Mouse (Mus musculus) hindbrain, embryonic 10.5 days (tissue): ENCODE measurements around the gene Aire. TPM values are rescaled to one million over a fixed set of nuclear protein-coding genes. Genes with fewer than 3 reads are reported as not detected.

Source experiments
- DNase-seq: peaks from one replicate; pipeline ENCODE4 v3.0.0-alpha.2; 2017; ENCODE audit warnings: low spot score
- H3K27ac ChIP-seq: fragments of 300-500 bp; sonication (generic); 2 replicates; pipeline ENCODE4 v1.5.1; 2016; ENCODE audit warnings: mild to moderate bottlenecking, moderate library complexity
- H3K27me3 ChIP-seq: fragments of 300-500 bp; sonication (generic); 2 replicates; pipeline ENCODE4 v1.6.1; 2016; ENCODE audit warnings: mild to moderate bottlenecking; ENCODE audit not compliant: poor library complexity, insufficient read depth, severe bottlenecking
- H3K36me3 ChIP-seq: fragments of 300-500 bp; sonication (generic); 2 replicates; pipeline ENCODE4 v1.6.1; 2016; ENCODE audit warnings: mild to moderate bottlenecking, moderate library complexity
- H3K4me1 ChIP-seq: fragments of 300-500 bp; sonication (generic); replicated peaks from 2 replicates; pipeline ENCODE4 v1.6.1; 2016; ENCODE audit warnings: mild to moderate bottlenecking
- H3K4me3 ChIP-seq: fragments of 300-500 bp; sonication (generic); 2 replicates; pipeline ENCODE4 v1.5.1; 2016; ENCODE audit warnings: mild to moderate bottlenecking, moderate library complexity
- H3K9me3 ChIP-seq: fragments of 300-500 bp; sonication (generic); 2 replicates; pipeline ENCODE4 v1.6.1; 2016; ENCODE audit warnings: mild to moderate bottlenecking, moderate library complexity
- WGBS: fragments of 180-500 bp; shearing (Covaris S2); methylation state at CpG from one replicate; pipeline ENCODE4 v1.1.7; 2016; 5-methylcytosine and 5-hydroxymethylcytosine counted together
- polyA plus RNA-seq: library from polyadenylated mRNA; unstranded; fragments of >200 nt; fragmentation: Nextera tagmentation; extraction: Ambion mirVana; gene quantifications from 2 replicates; pipeline ENCODE4 v1.2.1, GENCODE M21; 2016

Gene Aire
- polyA plus RNA-seq, 1 experiment from 2014 or later: not detected

DNA sequence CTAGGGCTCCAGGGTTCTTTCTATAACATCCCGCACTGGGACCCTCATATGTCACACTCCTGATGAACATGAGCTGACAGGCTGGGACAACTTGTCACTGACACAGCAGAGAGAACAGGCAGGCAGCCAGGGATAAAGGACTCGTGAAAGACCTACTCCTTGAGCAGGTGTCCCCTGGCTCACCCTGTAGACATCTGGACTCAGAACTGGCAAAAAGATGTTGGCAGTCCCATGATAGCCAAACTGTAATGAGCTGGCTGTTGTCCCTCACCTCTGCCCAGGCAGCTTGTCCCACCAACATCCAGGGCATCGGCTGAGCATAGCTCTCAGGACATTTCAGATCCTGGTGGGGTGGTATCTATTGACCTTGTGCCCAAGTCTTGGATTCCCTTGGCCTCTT, 47.8 kb downstream of the Aire start:
- no peak for DNase-seq
- H3K9me3 ChIP-seq: no peaks in the 10 kb centered on the region
- no peak overlapping the region for H3K27ac ChIP-seq
- H3K36me3 ChIP-seq: peaks cover 99% of the 10 kb centered on the region
- 91% methylated on average over 3 of the region's 3 CpGs for WGBS
- no peaks in the 10 kb centered on the region for H3K27me3 ChIP-seq
- no peak overlapping the region for H3K4me3 ChIP-seq
- H3K4me1 ChIP-seq: no peaks in the 10 kb centered on the region

GRCm38 (mm10) chr10:77985775-77986174, 57.6 kb downstream of the Aire start:
- WGBS: 78% methylated on average over 5 of the region's 5 CpGs
- peaks cover 80% of the 10 kb centered on the region for H3K36me3 ChIP-seq
- no peaks in the 10 kb centered on the region for H3K9me3 ChIP-seq
- H3K4me3 ChIP-seq: no peak overlapping the region
- H3K27me3 ChIP-seq: no peaks in the 10 kb centered on the region
- H3K4me1 ChIP-seq: 0 out of 2 replicates have a peak, but pooled peaks cover 3% of the 10 kb centered on the region
- no peak for DNase-seq
- H3K27ac ChIP-seq: no peak overlapping the region

DNA sequence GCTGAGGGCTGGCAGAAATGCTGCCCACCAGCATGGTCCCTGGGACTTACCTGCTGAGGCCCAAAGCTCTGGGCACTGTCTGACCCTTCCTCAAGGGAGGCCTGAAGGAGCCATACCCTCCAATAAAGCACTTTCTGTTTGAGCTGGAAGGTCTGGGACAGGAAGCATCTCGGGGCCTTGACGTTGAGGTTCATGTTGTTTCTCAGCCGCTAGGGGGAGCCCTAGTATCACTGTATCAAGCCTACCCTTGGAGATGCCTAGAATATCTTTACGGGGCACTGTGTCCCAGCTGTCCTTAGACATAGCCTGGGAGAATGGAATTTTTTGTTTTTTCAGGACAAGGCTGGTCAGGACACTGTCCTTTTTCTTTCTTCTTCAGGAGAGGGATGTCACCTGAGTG, 58.8 kb downstream of the Aire start:
- Histone ChIP-seq H3K27ac (no peak overlapping the region), H3K36me3 (peaks cover 80% of the 10 kb centered on the region), H3K9me3 (no peaks in the 10 kb centered on the region), H3K4me1 (peaks cover 6% of the 10 kb centered on the region), H3K4me3 (no peak overlapping the region), H3K27me3 (no peaks in the 10 kb centered on the region)
- WGBS: 4% methylated on average over 4 of the region's 4 CpGs
- DNase-seq: peak; percentile 74

Other genes with a start within 250 kb of the Aire start
- gene Gm9639, start 248.5 kb downstream of the Aire start, polyA plus RNA-seq: not detected in 2 replicates
- gene Gm19668, start 244.5 kb downstream of the Aire start, polyA plus RNA-seq: not detected in 2 replicates
- not detected in 2 replicates for gene Gm9507, start 231.8 kb downstream of the Aire start, polyA plus RNA-seq
- not detected in 2 replicates for gene Gm2696, start 228.9 kb downstream of the Aire start, polyA plus RNA-seq
- not detected in 2 replicates for gene Krtap10-4, start 216.5 kb downstream of the Aire start, polyA plus RNA-seq
- gene Krtap10-10, start 207.7 kb downstream of the Aire start, polyA plus RNA-seq: not detected in 2 replicates
- gene Gm36176, start 196.8 kb downstream of the Aire start, polyA plus RNA-seq: not detected in 2 replicates
- not detected in 2 replicates for gene Gm10318, start 190.8 kb downstream of the Aire start, polyA plus RNA-seq
- not detected in 2 replicates for gene Gm3285, start 181.6 kb downstream of the Aire start, polyA plus RNA-seq
- 2.6 and 4.1 TPM in 2 replicates for gene Lrrc3, start 141.1 kb downstream of the Aire start, polyA plus RNA-seq
- gene Trpm2, start 73.0 kb downstream of the Aire start, polyA plus RNA-seq: 0.88 and 1.2 TPM in 2 replicates
- 40.7 and 42.9 TPM in 2 replicates for gene 1810043G02Rik, start 65.1 kb downstream of the Aire start, polyA plus RNA-seq
- gene Pfkl, start 33.5 kb downstream of the Aire start, polyA plus RNA-seq: 187 and 243 TPM in 2 replicates
- gene Dnmt3l, start 1.7 kb downstream of the Aire start, polyA plus RNA-seq: not detected in 2 replicates
- 2.2 and 2.9 TPM in 2 replicates for gene Icosl, start 25.7 kb upstream of the Aire start, polyA plus RNA-seq
- 17.1 and 28.7 TPM in 2 replicates for gene D10Jhu81e, start 126.2 kb upstream of the Aire start, polyA plus RNA-seq
- 23.3 and 27.0 TPM in 2 replicates for gene Pwp2, start 141.5 kb upstream of the Aire start, polyA plus RNA-seq
- 10.4 and 11.5 TPM in 2 replicates for gene Trappc10, start 201.0 kb upstream of the Aire start, polyA plus RNA-seq